Mouse (Mus musculus) megakaryocyte, embryonic 14.5 days (primary cell): ENCODE data around the gene Tada2b. TPM values are rescaled to one million over a fixed set of nuclear protein-coding genes. Genes with fewer than 3 reads are reported as not detected.

Experiments
- H3K27me3 ChIP-seq: replicated peaks from 2 replicates; pipeline ENCODE3; 2012; ENCODE audit warnings: inconsistent platforms
- H3K36me3 ChIP-seq: replicated peaks from 2 replicates; pipeline ENCODE3; 2012; ENCODE audit warnings: low read length, inconsistent platforms, mixed read lengths
- H3K4me1 ChIP-seq: 2 replicates; pipeline ENCODE4 v1.6.1; 2012; ENCODE audit warnings: inconsistent platforms
- H3K4me3 ChIP-seq: replicated peaks from 2 replicates; pipeline ENCODE3; 2012; ENCODE audit warnings: moderate library complexity, mild to moderate bottlenecking, inconsistent platforms
- H3K9me3 ChIP-seq: 2 replicates; pipeline ENCODE4 v1.6.1; 2012; ENCODE audit warnings: inconsistent platforms
- FLI1 ChIP-seq: IDR thresholded peaks from 2 replicates; pipeline ENCODE4 v1.6.1; 2012; ENCODE audit warnings: low read length, inconsistent platforms, mixed read lengths
- GATA1 ChIP-seq: IDR thresholded peaks from 3 replicates; pipeline ENCODE4 v1.6.1; 2012; ENCODE audit warnings: mixed read lengths, low read length, inconsistent platforms, borderline replicate concordance
- polyA plus RNA-seq: library from polyadenylated mRNA; stranded (reverse); fragments of >175 nt; gene quantifications from 2 replicates; pipeline ENCODE4 v1.2.3, GENCODE M21; 2012; ENCODE audit warnings: low replicate concordance; ENCODE audit not compliant: insufficient read depth

Gene Tada2b
- polyA plus RNA-seq, 1 experiment: 37.5 TPM

DNA sequence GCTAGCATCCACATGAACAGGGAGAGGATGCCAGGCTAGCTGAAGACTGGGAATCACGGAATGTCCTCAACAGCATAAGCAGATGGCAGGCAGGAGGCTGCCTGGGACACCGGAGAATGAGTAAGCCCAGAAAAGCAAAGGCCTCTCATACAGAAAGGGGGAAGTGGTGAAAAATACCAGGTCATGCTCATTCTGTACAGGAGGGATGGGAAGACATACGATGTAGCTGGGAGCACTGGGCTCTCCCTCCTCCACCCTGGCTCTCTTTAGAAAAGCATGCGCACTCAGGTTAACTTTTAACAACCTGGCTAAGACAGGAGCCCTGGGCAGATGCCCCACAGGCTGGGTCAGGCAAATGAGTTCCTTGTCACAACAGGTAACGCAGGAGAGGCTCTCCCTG lies 57.7 kb downstream of the Tada2b start:
- peaks cover 71% of the 10 kb centered on the region for H3K27me3 ChIP-seq
- H3K9me3 ChIP-seq: no peaks in the 10 kb centered on the region; the same call in 1 of the 2 replicates
- H3K4me1 ChIP-seq: no peaks in the 10 kb centered on the region; the same call in none of the 2 replicates
- no peak overlapping the region for H3K4me3 ChIP-seq
- TF ChIP-seq FLI1 (no peak), GATA1 (no peak)
- no peaks in the 10 kb centered on the region for H3K36me3 ChIP-seq

DNA sequence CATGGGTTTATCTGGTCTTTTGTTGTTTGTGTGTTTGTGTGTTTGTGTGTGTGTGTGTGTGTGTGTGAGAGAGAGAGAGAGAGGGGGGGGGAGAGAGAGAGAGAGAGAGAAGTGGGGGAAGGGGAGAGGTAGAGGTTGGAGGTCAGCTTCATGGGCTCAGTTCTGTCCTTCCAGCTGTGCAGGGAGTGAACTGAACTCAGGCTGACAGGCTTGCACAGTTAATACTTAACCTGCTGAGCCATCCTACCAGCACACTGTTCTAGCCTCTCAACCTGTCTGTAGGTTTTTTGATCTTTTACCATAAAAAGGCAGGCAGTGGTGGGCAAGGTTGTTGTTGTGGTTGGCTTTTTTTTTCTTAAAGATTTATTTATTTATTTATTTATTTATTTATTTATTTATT lies 59.4 kb downstream of the Tada2b start:
- peaks cover 12% of the 10 kb centered on the region for H3K9me3 ChIP-seq
- H3K4me3 ChIP-seq: no peak overlapping the region
- no peak for TF ChIP-seq GATA1
- TF ChIP-seq FLI1: no peak
- no peaks in the 10 kb centered on the region for H3K36me3 ChIP-seq
- no peaks in the 10 kb centered on the region; the same call in none of the 2 replicates for H3K4me1 ChIP-seq
- H3K27me3 ChIP-seq: peaks cover 78% of the 10 kb centered on the region

Other genes starting within 250 kb of the Tada2b start
- gene Sorcs2, start 86.1 kb downstream of the Tada2b start, polyA plus RNA-seq: not detected in 2 replicates
- 4.2 and 17.4 TPM in 2 replicates for gene Grpel1, start 19.3 kb downstream of the Tada2b start, polyA plus RNA-seq
- 0.57 TPM in 1 of 2 replicates, not detected in the other for gene Ccdc96, start 303 bp upstream of the Tada2b start, polyA plus RNA-seq
- gene Tbc1d14, start 109.0 kb upstream of the Tada2b start, polyA plus RNA-seq: 7.1 and 8.7 TPM in 2 replicates
- 3.7 and 4.2 TPM in 2 replicates for gene D5Ertd579e, start 211.7 kb upstream of the Tada2b start, polyA plus RNA-seq